Mouse (Mus musculus) B cell, adult 2 months (primary cell): Measurements from ENCODE around the gene Olfr103.

ENCODE experiments used
- DNase-seq, 2 experiments: peaks; one replicate each; pipeline ENCODE4 v3.0.0; 2022

Gene Olfr103

DNA sequence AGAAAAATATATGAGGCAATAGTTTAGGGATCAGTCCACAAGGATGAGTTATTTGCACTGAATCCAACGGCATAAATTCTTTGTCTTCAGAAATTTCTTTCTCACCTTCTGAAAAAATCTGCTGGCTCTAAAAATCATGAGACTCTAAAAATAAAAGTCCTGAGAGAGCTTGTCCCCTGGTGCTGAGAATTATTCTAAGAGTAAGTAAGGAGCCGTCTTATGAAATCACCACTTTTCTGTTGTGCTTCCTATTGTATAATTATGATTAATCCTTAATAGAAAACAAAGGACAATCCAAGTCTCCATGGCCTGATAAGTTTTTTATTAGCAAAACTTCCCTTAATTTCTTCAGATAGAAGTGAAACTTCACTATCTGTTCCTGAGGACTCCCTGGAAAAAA, at the start of gene Olfr103:
Gene Olfr103 (minus strand): TSS at position 101 of the 400 bp plus-strand sequence.
- DNase-seq, result no peak

DNA sequence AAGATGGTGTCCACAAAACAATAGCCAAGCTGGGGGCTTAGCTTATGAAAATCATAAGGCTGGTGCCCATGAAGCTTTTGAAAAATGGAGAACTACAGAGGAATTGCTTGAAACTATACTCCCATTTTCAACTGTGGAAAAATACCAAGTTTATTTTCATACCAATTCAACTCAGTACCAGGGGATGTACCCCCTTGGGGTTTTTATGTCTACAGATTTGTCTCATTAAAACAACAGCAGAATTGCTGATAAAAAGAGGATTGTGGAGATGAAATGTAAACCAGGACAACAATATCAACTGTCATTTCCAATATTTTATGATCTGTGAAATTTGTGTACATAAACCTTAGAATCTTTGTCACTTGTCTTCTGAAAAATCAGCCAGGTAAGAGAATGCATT, 39.2 kb upstream of the Olfr103 start, which contains the start of gene Olfr105-ps:
Gene Olfr105-ps (plus strand): TSS at position 301 of the 400 bp plus-strand sequence.
- DNase-seq, result no peak

DNA sequence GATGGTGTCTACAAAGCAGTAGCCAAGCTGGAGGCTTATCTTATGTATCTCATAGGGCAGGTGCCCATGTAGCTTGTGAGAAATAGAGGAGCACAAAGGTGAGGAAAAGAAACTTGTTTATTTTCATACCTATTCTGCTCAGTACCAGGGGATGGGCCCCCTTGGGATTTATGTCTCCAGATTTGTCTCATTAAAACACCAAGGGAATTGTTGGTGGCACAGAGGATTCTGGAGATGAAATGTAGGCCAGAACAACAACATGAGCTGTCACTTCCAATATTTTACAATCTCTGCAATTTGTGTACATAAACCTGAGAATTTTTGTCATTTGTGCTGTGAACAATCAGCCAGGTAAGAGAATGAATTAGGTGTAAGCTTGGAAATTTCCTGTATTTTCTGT, 19.8 kb upstream of the Olfr103 start, which contains the start of gene Olfr104-ps:
Gene Olfr104-ps (plus strand): TSS at position 301 of the 400 bp plus-strand sequence.
- DNase-seq, result no peak

DNA sequence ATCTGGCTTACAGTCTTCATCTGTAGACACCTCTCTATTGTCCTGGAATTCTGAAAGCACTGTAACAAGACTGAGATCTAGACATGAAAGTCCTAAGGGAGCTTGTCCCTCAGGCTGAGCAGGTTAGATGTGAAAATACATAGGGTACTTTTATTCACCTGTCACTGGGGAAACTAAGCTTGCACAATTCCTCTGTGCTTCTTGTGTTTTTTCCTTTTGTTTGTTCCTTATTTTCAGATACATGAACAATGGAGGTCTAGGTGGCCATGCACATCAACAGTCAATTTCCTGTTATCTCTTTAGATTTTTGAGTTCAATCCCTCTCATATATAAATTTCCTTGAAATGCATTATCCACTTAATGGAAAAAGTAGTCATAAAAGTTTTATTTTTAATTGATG, 22.5 kb downstream of the Olfr103 start, which contains the start of gene Olfr102:
Gene Olfr102 (minus strand): TSS at position 101 of the 400 bp plus-strand sequence.
- no peak for DNase-seq

DNA sequence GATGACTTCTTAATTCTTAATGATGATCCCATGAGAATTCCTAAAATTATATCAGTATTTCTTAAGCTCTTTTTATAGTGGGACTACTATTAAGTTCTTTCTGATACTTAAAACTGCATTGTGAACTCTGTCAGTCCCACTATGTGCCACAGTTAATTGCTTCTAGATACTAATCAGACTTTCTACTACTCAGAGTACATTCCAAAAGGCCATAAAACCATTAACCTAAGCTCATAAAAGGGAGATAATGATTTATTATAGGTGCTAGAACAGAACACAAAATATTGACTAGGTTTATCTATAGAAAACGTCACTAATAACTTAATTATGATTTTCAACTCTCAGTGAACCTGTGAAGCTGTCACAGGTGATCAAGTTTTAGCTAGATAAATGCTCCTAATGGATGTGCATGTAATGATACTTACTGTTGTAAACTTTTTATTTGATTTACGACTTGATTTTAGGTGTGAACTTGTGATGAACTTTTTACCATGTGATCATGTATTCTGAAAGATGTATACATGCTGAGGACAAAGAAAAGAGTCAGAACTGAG, 29.3 kb downstream of the Olfr103 start:
- no peak for DNase-seq

DNA sequence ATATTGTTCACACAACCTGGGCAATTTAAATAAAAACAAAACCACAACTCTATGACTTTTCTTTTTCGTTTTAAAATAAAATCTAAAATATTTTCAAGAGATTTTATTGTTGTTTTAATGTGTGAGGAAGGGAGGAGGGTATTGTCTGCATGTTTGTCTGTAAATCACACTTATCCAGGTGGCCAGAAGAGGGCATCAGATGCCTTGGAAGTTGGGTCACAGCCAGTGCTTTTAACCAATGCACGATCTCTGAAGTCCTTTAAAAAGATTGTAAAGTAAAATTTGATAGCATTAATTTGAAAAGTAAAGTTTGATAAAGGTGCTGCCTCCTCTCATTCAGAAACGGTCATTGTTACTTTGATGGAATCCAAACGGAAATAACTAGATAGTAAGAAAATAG, 31.0 kb downstream of the Olfr103 start:
- DNase-seq, result no peak

DNA sequence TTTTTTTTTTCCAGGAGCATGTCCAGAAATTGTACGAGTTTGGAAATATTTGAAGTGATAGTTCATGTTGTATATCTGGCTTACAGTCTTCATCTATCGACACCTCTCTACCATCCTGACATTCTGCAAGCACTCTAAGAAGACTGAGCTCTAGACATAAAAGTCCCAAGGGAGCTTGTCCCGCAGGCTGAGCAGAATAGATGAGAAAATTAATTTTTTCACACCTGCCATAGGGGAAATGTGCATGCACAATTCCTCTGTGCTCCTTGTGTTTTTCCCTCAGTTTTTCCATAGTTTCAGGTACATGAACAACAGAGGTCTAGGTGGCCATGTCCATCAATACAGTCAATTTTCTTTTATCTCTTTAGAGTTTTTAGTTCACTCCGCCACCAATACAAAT, 35.3 kb downstream of the Olfr103 start, which contains the start of gene Olfr101:
Gene Olfr101 (minus strand): TSS at position 101 of the 400 bp plus-strand sequence.
- no peak for DNase-seq
